11 mouse cellular contexts compared by ENCODE assay signal in the genomic region with DNA sequence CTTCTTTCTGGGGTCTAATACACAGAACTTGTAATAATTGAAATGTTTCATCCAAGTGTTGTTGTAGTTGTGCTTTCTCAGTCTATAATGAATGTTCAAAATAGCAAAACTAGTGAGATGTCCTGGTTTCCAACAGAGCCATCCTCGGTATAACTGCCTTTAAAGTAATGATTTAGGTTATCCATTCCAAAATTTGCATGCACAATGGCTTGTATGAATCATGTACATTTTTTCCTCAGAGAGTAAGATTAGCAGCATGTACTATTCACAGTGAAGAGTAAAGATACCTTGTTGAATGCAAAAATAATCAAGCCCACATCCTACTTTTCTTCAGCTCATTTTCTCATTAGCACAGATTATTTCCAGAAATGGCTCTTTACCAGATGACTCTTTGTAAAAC.
"Had no signal": no experiment of that assay in that cellular context is flagged by ENCODE, and none has a peak within 500 bp of the region (broad histone marks: within the 10 kb centered on the region; RNA-seq: fewer than 3 reads in every experiment).

No protein-coding gene starts in this region.

- DNase-seq: retina, postnatal 1 day; right cerebral cortex, adult 18-20 months; right cerebral cortex, postnatal 14 days; right cerebral cortex, postnatal 25 days; spleen, adult 18-20 months; thymus, adult 18-20 months; thymus, adult 2 months; thymus, postnatal 14 days; thymus, postnatal 25 days; thymus, postnatal 36 days; thymus, postnatal 4 days had no signal
